Mouse (Mus musculus): ENCODE measurements around the gene Shmt1. TPM values are rescaled to one million over a fixed set of nuclear protein-coding genes. Genes with fewer than 3 reads are reported as not detected.

The Shmt1 gene
- total and polyA plus RNA-seq, 2 experiments from 2014 or later = 6.4 to 7.7 TPM

- H3K27ac ChIP-seq (ENCODE audit: low read depth, low read length) = peak within 1 kb of the TSS; percentile 80
- peaks cover 4% of the 10 kb centered on the region; the same call in 1 of the 2 replicates for H3K4me1 ChIP-seq (ENCODE audit: insufficient read depth)
- H3K9me3 ChIP-seq (ENCODE audit: low read length) = no peaks in the 10 kb centered on the region
- no peaks in the 10 kb centered on the region for H3K27me3 ChIP-seq (ENCODE audit: insufficient read depth, low read length)
- peak within 1 kb of the TSS; percentile 68 for H3K4me3 ChIP-seq (ENCODE audit: low read depth, low read length)
- ATAC-seq = peak; percentile 99
- DNase-seq = peak; percentile 95
- under 1% methylated on average over 34 of the region's 34 CpGs for WGBS
- H3K9ac ChIP-seq = peak within 1 kb of the TSS; percentile 70
- peak within 1 kb of the TSS; percentile 71 for H3K4me2 ChIP-seq (ENCODE audit: low read depth)
- H3K36me3 ChIP-seq (ENCODE audit: insufficient read depth) = no peaks in the 10 kb centered on the region
- no peak for TF ChIP-seq CTCF (IDR thresholded peaks at IDR 0.05; ENCODE audit: low read depth)
Observed at GRCm38 (mm10) chr11:60830433-60831052, 19.0 kb upstream of the Shmt1 start, which contains the start of gene Dhrs7b. TSS of gene Dhrs7b (plus strand) at chr11:60830631.

DNA sequence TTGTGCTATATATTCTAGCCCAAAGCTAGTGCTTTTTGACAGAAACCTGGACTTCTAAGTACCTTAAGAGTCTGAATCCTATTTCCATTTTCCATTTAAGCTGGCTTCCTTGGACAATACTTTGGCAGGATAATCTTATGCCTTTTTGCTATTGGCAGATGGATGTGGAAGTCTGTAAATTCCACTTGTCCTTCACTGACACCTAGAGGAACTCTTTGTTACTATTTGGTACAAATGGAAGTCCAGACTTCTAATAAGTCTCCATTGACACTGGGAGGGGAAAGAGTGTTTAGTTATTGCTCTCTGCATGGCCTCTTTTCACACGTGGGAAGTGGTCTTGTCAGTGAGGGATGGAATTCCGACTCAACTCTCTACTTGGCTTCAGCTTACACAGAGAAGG is 17.4 kb upstream of the Shmt1 start:
- no peaks in the 10 kb centered on the region for H3K9me3 ChIP-seq (ENCODE audit: low read length)
- no peak for ATAC-seq
- H3K9ac ChIP-seq = no peak overlapping the region
- H3K4me1 ChIP-seq (ENCODE audit: insufficient read depth) = peaks cover 4% of the 10 kb centered on the region; the same call in 1 of the 2 replicates
- TF ChIP-seq CTCF (IDR thresholded peaks at IDR 0.05; ENCODE audit: low read depth) = peak; percentile 21; the same call in 1 of the 2 replicates
- H3K27me3 ChIP-seq (ENCODE audit: insufficient read depth, low read length) = no peaks in the 10 kb centered on the region
- no peaks in the 10 kb centered on the region for H3K36me3 ChIP-seq (ENCODE audit: insufficient read depth)
- no peak overlapping the region for H3K4me3 ChIP-seq (ENCODE audit: low read depth, low read length)
- no peak overlapping the region for H3K4me2 ChIP-seq (ENCODE audit: low read depth)
- 46% methylated on average over 2 of the region's 2 CpGs for WGBS
- no peak for DNase-seq
- no peak overlapping the region for H3K27ac ChIP-seq (ENCODE audit: low read depth, low read length)

DNA sequence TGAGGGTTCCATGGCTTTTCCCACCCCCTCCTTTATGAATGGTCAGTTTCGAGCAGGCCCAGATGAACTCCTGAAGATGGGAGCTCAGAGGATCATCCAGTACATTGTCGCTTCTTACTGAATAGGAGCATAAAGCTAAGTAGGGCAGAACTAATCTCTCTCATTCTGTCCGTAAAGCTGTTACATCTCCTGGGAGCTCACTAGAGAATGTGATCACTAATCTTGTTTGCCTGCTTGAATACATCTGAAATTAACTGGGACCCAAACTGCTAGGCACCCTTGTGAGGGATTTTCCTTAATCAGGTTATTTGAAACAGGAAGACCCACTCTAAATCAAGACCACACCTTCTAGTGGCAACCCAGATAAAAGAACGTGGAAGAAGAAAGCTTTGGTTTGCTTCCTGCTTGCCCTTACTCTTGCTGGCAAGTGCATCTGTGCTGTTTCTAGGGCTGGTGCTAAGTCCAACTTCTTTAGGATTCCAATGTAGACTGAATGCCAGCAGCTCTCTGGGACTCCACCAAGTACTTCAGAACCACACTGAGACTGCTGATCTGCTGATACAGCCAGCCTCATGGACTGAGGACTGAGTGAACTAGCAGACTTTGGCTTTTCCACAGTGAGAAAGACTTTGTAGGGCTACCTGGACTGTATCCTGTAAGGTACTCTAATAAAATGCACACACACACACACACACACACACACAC is 15.9 kb upstream of the Shmt1 start:
- Histone ChIP-seq H3K27me3 (ENCODE audit: insufficient read depth, low read length) (no peaks in the 10 kb centered on the region), H3K4me3 (ENCODE audit: low read depth, low read length) (no peak overlapping the region), H3K4me2 (ENCODE audit: low read depth) (no peak overlapping the region), H3K9me3 (ENCODE audit: low read length) (no peaks in the 10 kb centered on the region), H3K27ac (ENCODE audit: low read depth, low read length) (no peak overlapping the region), H3K9ac (no peak overlapping the region), H3K36me3 (ENCODE audit: insufficient read depth) (no peaks in the 10 kb centered on the region), H3K4me1 (ENCODE audit: insufficient read depth) (peaks cover 4% of the 10 kb centered on the region; the same call in 1 of the 2 replicates)
- 23% methylated on average over 4 of the region's 4 CpGs for WGBS
- no peak for TF ChIP-seq CTCF (IDR thresholded peaks at IDR 0.05; ENCODE audit: low read depth)
- ATAC-seq (no peak), DNase-seq (no peak)

- no peaks in the 10 kb centered on the region for H3K9me3 ChIP-seq (ENCODE audit: low read length)
- H3K4me3 ChIP-seq (ENCODE audit: low read depth, low read length) = no peak overlapping the region
- DNase-seq = no peak
- no peak for ATAC-seq
- no peak overlapping the region for H3K4me2 ChIP-seq (ENCODE audit: low read depth)
- H3K27me3 ChIP-seq (ENCODE audit: insufficient read depth, low read length) = no peaks in the 10 kb centered on the region
- H3K27ac ChIP-seq (ENCODE audit: low read depth, low read length) = no peak overlapping the region
- H3K4me1 ChIP-seq (ENCODE audit: insufficient read depth) = peaks cover 4% of the 10 kb centered on the region; the same call in 1 of the 2 replicates
- no peak for TF ChIP-seq CTCF (IDR thresholded peaks at IDR 0.05; ENCODE audit: low read depth)
- no peaks in the 10 kb centered on the region for H3K36me3 ChIP-seq (ENCODE audit: insufficient read depth)
- WGBS = 44% methylated on average over 1 of the region's 1 CpGs
- no peak overlapping the region for H3K9ac ChIP-seq
Observed at GRCm38 (mm10) chr11:60826700-60827099, 15.2 kb upstream of the Shmt1 start.

- no peak overlapping the region for H3K27ac ChIP-seq (ENCODE audit: low read depth, low read length)
- no peaks in the 10 kb centered on the region for H3K27me3 ChIP-seq (ENCODE audit: insufficient read depth, low read length)
- TF ChIP-seq CTCF (IDR thresholded peaks at IDR 0.05; ENCODE audit: low read depth) = no peak
- no peak for DNase-seq
- H3K9me3 ChIP-seq (ENCODE audit: low read length) = no peaks in the 10 kb centered on the region
- WGBS = 85% methylated on average over 3 of the region's 3 CpGs
- H3K4me2 ChIP-seq (ENCODE audit: low read depth) = no peak overlapping the region
- no peaks in the 10 kb centered on the region for H3K36me3 ChIP-seq (ENCODE audit: insufficient read depth)
- H3K9ac ChIP-seq = no peak overlapping the region
- no peak overlapping the region for H3K4me3 ChIP-seq (ENCODE audit: low read depth, low read length)
- no peaks in the 10 kb centered on the region for H3K4me1 ChIP-seq (ENCODE audit: insufficient read depth)
- no peak for ATAC-seq
Observed at GRCm38 (mm10) chr11:60825191-60825590, 13.7 kb upstream of the Shmt1 start.

- WGBS = 63% methylated on average over 2 of the region's 2 CpGs
Observed at GRCm38 (mm10) chr11:60823771-60824170, 12.3 kb upstream of the Shmt1 start.

DNA sequence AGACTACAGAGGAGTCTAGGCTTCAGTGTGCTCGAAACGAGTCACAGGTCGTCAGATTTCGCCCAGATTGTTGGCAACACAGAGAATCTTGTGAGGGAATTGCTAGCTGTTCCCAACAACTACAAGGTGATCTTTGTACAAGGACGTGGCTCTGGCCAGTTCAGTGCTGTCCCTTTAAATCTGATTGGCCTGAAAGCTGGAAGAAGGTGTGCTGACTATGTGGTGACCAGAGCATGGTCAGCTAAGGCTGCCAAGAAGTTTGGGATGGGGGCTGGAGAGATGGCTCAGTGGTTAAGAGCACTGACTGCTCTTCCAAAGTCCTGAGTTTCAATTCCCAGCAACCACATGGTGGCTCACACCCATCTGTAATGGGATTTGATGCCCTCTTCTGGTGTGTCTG is 4.9 kb upstream of the Shmt1 start:
- TF ChIP-seq CTCF (IDR thresholded peaks at IDR 0.05; ENCODE audit: low read depth) = no peak
- Histone ChIP-seq H3K9ac (no peak overlapping the region), H3K4me1 (ENCODE audit: insufficient read depth) (no peaks in the 10 kb centered on the region), H3K4me2 (ENCODE audit: low read depth) (no peak overlapping the region), H3K27ac (ENCODE audit: low read depth, low read length) (no peak overlapping the region), H3K27me3 (ENCODE audit: insufficient read depth, low read length) (no peaks in the 10 kb centered on the region), H3K4me3 (ENCODE audit: low read depth, low read length) (no peak overlapping the region), H3K9me3 (ENCODE audit: low read length) (no peaks in the 10 kb centered on the region), H3K36me3 (ENCODE audit: insufficient read depth) (no peaks in the 10 kb centered on the region)
- ATAC-seq = no peak
- DNase-seq = no peak
- WGBS = 72% methylated on average over 5 of the region's 5 CpGs

More at GRCm38 (mm10) chr11:60823771-60824170, 12.3 kb upstream of the Shmt1 start:
- H3K36me3 ChIP-seq (ENCODE audit: insufficient read depth) = no peaks in the 10 kb centered on the region
- ATAC-seq (no peak), DNase-seq (no peak)
- H3K4me2 ChIP-seq (ENCODE audit: low read depth) = no peak overlapping the region
- no peak for TF ChIP-seq CTCF (IDR thresholded peaks at IDR 0.05; ENCODE audit: low read depth)
- H3K9me3 ChIP-seq (ENCODE audit: low read length) = no peaks in the 10 kb centered on the region
- no peaks in the 10 kb centered on the region for H3K4me1 ChIP-seq (ENCODE audit: insufficient read depth)
- H3K4me3 ChIP-seq (ENCODE audit: low read depth, low read length) = no peak overlapping the region
- H3K9ac ChIP-seq = no peak overlapping the region
- H3K27ac ChIP-seq (ENCODE audit: low read depth, low read length) = no peak overlapping the region
- H3K27me3 ChIP-seq (ENCODE audit: insufficient read depth, low read length) = no peaks in the 10 kb centered on the region
